Mouse (Mus musculus) frontal cortex, postnatal 36 days (tissue): ENCODE measurements at regions not wholly inside any gene's neighbourhood (a gene's known extent, or its start where the extent isn't known, plus 50 kb on each side); places are given as distances from the start of the nearest gene placed in this dataset.

Experiments
- DNase-seq, 2 experiments: peaks; one replicate each; pipeline ENCODE4 v3.0.0; 2022; ENCODE audit warnings: low spot score in 2 of 2

DNA sequence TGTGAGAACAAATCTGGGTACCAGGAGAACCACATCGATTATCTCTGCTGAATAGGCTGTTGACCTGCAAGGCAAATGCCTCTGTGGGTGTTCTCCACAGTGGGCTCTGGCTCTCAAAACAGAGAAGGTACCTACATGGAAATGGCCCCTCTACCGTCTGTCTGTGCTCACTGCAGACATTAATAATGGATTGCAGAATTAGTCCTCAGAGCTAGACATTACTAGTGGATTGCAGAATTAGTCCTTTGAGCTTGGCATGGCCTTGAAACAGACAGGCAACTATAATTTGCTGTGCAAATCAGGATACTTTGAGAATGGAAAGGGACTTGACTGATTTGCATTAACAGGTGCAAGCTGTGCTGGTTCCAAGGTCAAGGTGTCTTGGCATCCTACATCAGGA lies 77.3 kb upstream of the Gm26897 start:
- DNase-seq, result no peak

DNA sequence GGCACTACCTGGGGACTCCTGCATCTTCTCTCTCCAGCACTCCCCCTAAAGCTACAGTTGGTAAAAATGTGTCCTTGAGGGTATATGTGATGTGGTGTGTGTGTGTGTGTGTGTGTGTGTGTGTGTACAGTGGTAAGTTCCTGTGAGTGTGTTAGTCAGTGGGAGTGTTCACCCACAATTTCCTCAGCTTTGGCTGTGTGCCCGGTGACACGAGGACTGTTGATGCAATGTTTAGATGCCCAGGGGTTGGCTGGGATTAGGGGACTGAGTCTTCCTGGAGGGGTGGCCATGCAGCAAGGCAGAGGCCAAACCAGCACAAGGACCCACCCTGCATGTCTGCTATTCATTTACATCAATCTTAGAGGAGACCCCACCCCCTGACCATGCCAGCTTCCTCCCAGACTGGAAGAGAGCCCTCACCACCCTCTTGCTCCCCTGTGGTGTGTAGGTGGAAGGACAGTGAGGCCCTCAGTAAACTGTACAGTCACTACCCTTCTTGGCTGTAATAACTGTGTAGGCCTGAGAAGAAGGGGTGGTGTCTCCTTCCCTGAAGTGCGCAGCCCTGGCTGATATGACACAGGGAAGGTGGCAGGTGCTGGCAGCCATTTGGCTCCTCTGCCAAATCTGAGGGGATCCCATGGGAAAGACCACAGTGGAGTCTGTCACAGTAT lies 75.8 kb upstream of the Gm26897 start:
- DNase-seq, result no peak

DNA sequence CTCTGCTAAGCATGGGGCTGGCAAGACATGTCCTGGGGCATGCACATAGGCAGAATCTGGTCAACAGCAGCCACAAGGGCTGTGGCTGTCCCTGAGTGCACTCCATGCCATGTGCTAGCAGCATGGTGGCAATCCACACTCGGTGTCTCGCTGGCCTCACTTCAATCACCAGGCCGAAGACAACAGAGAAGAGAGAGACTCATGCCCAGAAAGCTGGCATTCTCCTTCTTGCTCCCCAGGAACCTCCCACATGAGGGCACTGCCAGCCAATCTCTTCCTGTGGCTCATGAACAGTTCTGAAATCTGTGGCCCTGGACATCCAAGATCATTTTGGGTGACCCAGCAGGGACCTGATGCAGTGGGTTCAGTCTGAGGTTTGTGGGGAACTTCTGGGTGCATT lies 74.5 kb upstream of the Gm26897 start:
- DNase-seq, result no peak

DNA sequence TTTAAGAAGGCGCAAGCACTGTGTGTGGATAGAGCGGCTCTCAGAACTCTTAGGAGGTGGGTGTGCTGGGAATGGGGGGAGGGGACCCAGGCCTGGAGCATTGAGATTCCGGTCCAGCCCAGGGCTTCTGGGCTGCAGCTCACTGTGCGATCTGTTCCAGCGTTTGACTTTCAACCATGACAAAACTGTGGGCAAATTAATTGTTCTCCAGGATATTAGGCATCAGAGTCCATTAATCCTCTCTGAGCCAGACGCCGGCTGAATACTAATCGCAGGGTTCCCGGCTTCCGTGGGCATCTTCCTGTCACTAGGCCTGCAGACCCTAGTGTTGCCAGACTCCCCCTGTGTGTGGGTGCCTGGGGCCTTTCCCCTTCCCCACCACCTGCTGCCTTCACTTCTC lies 73.3 kb upstream of the Gm26897 start:
- DNase-seq, result no peak

DNA sequence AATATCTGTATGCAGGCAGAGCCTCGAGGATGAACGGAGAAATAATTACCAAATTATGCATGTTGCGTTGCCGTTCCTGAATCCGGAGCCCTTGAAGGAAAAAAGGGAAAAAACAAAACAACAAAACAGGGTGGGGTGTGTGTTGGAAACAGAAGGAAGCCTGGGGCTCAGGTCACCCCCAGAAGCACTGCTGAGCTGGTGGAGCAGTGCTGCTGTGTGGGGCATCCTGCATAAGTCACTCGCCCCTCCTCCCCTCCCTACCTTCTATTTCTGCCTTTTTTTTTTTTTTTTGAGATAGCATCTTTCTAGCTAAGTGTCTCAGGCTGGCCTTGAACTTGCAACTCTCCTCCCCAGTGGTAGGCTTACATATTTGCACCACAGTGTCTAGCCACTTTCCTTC lies 72.8 kb upstream of the Gm26897 start:
- DNase-seq, result no peak

DNA sequence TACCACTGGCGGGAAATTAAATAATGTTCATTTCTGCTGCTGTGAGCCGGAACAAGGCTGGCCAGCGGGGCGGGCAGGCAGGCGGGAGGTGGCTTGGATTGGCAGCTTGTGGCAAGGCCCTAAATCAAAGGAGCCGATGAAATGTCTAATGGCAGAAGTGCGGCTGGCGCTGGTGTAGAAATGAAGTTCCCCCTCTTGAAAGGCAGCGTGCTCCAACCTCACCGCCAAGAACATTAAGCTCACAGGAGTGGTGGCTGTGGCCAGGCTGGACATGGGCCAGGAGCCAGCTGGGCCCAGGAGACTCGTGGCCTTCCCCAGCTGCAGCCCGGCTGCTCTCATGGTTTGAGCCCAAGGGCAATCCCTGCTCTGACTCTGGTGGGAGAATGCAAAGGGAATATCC lies 71.8 kb upstream of the Gm26897 start:
- DNase-seq, result no peak

DNA sequence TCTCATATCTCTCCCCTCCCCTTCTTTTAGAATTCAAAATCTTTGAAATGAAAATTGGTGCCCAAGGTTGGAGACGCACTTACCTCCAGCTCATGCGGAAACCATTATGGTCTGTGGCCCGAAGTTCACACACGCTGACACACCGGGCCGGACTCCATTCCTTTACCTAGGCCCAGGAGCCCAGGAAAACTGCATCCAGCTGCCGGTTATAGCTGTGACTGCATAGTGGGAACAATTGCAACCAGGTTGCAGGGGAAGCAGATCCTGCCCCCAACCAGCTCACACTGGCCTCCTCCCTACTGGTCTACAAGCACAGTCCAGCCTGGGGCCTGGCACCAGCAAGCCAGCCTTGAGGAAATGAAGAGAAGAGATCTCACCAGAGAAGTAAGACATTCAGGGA lies 69.9 kb upstream of the Gm26897 start:
- DNase-seq, result no peak

DNA sequence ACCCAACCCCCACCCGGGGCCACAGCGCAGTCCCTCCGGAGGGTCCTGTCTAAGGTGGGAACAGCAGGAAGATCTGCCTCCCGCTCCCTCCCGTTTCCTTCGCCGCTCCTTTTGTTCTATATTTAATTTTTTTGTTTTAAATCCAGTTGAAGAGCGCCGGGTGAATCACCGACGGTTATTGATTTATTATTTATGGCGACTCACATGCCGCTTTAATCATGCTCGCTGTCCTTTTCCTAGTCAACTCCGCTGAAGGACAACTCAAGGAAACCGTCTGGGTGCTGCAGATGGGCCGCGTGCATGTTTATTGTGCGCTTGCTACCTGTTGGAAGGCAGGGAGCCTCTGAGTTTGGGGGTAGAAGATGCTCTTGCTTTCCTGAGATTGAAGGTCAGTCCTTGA lies 68.3 kb upstream of the Gm26897 start:
- DNase-seq, result no peak

DNA sequence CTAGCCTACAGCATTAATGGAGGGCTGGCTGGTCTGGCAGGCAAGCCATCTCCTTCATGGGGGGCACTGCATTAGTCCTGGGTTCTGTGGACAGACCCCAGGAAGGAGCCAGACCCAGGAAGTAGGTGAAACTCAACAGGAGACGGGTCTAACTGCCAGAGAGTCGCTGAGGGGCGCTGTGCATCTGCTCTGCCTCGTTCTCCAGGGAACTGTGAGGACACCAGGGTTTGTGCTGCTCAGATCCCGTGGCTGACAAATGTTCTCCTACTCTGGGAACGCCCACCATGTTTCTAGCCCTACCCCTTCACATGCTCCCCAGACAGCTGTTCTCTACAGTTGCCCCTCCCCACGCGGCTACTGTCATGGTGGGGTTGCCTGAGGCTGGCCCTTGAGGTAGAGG lies 67.7 kb upstream of the Gm26897 start:
- DNase-seq, result no peak

DNA sequence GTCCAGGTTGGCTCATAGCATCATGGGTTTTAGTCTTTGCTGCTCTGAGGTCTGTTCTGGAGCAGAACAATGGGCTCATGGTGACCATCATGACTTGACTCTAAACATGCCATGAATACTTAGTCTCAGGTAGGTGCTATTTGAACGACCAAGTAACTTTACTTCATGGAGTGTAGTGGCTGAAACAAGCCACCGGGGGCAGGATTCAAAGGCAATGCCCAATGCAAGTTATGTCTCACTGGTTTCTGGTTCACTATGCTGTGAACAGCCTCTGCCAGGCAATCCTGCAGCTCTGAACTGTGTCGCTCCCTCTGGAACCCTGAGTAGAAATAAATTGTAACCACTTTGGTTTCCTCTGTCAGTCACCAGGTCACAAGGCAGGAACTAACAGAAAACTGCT lies 65.8 kb upstream of the Gm26897 start:
- no peak for DNase-seq

DNA sequence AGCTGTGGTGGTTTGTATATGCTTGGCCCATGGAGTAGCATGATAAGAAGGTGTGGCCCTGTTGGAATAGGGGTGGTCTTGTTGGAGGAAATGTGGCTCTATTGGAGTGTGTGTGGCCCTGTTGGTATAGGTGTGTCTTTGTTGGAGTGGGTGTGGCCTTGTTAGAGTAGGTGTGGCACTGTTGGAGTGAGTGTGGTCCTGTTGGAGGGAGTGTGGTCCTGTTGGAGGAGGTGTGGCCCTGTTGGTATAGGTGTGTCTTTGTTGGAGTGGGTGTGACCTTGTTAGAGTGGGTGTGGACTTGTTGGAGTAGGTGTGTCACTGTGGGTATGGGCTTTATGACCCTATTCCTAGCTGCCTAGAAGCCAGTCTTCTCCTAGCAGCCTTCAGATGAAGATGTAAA lies 64.6 kb upstream of the Gm26897 start:
- DNase-seq, result no peak

DNA sequence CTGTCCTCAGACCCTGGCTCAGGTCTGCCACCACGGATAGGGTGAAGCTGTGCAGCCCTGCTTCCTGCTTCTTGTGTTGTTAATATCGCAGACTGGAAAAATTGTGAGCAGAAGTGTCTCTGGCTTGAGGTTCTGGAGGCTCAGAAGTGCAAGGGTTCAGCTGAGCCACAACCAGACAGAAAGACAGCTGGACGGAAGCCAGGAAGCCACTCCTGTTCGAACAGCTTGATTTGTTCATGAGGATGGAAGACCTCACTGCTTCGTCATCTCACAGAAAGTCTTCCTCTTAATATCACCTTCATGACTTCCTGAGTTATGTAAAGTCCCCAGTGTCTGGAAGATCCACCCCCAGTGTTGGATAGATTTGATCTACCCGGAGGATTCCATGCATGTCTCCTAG lies 62.0 kb upstream of the Gm26897 start:
- no peak for DNase-seq

DNA sequence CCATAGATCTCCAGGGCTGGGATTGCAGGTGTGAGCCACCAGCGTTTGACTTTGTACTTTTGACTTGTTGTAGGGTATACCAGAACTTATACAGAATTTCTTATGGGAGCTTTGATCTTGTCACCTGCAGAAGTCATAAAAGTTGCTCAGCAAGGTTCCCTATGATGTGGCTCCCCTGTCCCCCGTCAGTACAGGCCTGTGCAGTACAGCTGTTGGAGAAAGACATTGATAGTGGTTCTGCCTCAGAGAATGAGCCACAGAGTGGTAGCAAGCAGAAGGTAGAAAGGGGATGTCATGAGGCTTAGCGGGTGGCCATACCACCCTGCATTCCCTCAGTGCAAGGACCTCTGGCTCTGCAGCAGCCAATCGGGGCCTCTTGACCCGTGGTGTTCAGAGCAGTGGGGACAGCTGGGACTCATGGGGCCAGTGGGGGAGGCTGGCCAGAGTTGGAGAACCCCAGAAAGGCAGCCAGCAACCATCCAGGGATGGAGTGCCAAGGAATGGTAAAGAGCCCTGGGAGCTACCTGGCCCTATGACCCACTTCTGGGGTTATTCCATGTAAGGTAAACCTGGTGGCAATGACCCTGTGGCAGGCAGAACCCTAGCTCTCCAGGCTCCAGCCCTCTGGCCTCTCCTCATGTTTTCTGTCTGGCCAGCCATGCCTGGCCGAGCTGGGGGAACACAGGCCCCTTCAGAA lies 58.6 kb upstream of the Gm26897 start:
- DNase-seq, result no peak

DNA sequence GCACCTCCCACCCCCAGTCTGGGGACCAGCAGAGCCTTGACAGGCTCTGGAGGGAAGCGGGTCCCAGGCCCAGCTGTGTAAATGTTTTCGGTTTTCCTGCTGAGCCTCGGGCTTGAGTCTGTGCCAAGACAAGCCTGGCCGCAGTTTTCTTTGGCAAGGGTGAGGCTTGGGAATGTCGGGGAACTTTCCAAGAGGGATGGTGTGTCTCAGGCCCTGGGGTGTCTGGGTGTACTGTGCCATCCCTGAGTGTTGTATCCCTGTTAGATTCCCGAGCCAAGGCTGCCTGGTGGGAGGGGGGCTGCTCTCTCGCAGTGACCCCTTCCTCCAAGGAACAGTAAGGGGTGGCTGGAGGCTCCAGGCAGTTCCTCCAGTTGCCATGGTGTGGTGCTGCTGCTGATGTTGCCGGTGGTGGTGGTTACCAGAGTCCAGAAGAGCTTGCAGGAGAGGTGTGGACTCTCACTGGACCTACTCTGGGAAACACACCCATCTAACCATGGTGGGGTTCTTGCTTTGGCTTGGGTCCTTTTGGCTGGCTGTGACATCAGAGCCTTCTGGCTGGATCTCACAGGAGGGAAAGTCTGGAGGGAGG lies 58.0 kb upstream of the Gm26897 start:
- DNase-seq, result no peak

DNA sequence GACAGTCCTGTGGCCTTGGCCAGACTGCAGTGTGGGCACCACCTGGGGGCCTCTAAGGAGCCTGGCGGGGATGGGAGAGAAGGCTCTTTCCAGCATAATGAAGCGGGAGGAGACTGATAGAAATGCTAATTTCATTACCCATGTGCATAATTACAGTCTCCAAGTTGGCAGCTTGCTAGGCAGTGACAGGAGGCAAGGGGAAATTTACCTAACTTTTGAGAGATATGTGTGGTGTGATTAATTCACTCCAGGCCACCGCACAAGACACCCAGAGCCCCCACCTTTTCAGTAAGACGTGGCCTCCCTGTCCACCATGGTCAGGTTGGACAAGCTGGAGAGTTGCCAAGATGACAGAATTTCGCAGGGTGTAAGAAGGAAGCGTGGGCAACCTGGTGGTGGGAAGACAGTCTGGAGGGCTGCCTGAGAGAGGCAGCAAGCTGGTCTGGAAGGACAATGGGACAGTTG lies 55.8 kb upstream of the Gm26897 start:
- DNase-seq, result peak; percentile 52 to 60

DNA sequence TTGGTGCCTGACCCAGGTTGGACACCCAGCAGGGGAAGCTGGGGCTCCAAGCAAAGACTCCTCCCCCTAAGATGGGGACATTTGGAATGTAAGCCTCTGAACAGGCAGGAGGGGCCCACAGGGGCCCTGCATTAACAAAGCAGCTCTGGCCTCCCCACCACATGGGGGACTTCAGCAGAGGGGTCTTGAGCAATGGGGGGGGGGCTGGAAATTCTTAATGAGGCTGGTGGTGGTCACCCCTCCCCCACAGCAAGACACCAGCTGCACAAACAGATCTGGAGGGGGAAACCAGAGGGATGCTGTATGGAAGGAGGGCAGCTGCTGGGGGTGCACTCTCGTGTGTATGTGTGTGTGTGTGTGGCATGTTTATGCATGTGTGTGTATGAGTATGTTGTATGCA lies 55.2 kb upstream of the Gm26897 start:
- DNase-seq, result no peak

DNA sequence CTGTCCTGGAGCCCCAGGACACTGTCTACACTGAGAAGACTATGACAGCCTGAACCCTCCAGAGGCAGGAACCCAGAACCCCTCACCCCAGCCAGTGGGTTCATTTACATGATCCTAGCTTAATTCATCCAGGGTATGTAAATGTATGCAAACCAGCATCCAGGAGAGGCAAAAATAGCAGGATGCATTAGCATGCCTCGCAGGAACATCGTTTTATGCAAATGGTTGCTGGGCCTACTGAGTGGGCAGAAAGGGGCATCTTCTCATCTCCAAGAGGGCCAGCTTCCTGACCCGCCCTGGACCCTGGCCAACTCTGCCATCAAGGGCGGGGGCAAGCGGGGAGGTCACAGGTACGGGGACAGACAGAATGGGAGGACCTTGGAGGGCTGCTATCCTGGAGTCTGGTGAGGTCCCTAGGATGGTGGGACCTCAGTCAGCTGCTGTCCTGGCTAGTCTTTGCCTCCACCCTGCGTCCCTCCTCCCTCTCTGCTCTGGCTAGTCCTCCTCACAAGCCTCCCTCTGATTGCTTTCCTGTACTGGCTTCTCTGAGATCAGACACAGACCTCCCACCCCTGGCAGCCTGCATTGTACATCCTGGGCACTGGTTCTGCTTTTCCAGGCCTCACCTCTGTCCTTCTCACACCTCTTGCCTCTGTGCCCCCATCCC lies 52.2 kb upstream of the Gm26897 start:
- peak; percentile 45 to 62 for DNase-seq

DNA sequence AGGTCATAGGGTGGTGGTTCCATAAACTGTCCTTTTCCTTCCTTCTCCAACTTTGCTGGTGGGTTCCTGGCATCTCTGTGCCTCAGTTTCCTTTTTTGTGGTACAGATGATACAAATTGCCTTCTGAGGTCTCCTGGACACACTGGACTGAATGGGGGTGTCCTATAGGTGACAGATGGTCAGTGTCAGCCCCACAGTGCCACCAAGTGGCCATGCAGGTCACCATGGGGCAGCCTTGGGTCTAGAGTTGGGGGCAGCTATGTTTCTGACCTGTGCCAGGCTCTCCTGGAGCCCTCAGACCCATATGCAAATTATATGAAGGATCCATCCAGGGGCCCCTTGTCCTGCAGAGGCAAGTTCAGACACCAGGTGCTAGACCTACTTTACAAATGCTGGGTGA lies 50.8 kb upstream of the Gm26897 start:
- DNase-seq, result no peak
